ENCODE assay signal across 20 mouse cellular contexts in the genomic region with DNA sequence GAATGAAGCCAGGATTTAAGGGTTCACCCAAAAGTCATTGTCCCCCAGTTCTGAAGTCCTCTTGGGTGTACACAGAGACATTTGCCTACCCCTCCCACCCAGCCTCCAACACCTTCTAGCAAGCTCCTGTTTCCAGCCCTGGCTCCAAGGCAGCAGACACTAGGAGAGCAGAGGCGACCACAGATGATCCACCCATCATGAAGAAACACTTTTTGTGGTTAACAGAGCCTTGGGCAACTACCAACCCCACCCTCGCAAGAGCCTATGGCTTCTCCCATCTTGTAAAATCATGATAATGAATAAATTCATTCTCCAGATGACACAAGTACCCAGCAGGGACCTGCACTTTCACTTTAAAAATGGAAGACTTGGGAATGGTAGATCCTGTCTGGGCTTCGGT.
A peak's percentile ranks its signal among the peaks of the same experiment; 100 is the strongest.
DNase-seq lines count a peak whose midpoint lies in the region; ATAC-seq and TF ChIP-seq lines count a peak whose summit lies in the region.
"Had no signal": no experiment of that assay in that cellular context is flagged by ENCODE, and none has a peak within 500 bp of the region (broad histone marks: within the 10 kb centered on the region; RNA-seq: fewer than 3 reads in every experiment).

No protein-coding gene starts in this region.

- H3K9me3 ChIP-seq in liver, embryonic 15.5 days (replicated peaks): no peaks in the 10 kb centered on the region
- H3K9me3 ChIP-seq in midbrain, embryonic 15.5 days: no peaks in the 10 kb centered on the region
- no peaks in the 10 kb centered on the region for H3K9me3 ChIP-seq in midbrain, embryonic 14.5 days (ENCODE audit: control insufficient read depth, low read length)
- H3K9me3 ChIP-seq: embryonic facial prominence, embryonic 12.5 days; forebrain, embryonic 15.5 days; heart, embryonic 13.5 days; hindbrain, embryonic 12.5 days had no signal

- H3K27me3 ChIP-seq in liver, embryonic 15.5 days: peaks cover 25% of the 10 kb centered on the region
- H3K27me3 ChIP-seq in midbrain, embryonic 15.5 days (replicated peaks): no peaks in the 10 kb centered on the region
- H3K27me3 ChIP-seq in midbrain, embryonic 14.5 days (ENCODE audit: control insufficient read depth, insufficient read depth, low read length): no peaks in the 10 kb centered on the region
- H3K27me3 ChIP-seq in myocyte (ENCODE audit: control insufficient read depth, insufficient read depth, insufficient read length): no peaks in the 10 kb centered on the region
- H3K27me3 ChIP-seq: embryonic facial prominence, embryonic 12.5 days; forebrain, embryonic 15.5 days; heart, embryonic 13.5 days; hindbrain, embryonic 12.5 days had no signal

- no peak for DNase-seq in liver
- no peak for DNase-seq in midbrain, embryonic 14.5 days
- no peak for DNase-seq in cerebellum, postnatal 36 days
- no peak for DNase-seq in gastrocnemius, postnatal 10 days
- DNase-seq: adrenal gland, adult 8-10 months; adrenal gland, postnatal 36 days; cerebellum, adult 11 months; cerebellum, adult 8-10 months; cerebellum, postnatal 14 days; gastrocnemius, postnatal 14 days; heart, postnatal 36 days had no signal

- peak; percentile 27; the same call in 1 of the 2 replicates for ATAC-seq in liver, embryonic 15.5 days (ENCODE audit: insufficient read depth)
- ATAC-seq in midbrain, embryonic 15.5 days (replicated peaks): 0 out of 2 replicates have a peak, but pooled peaks have one; percentile 2
- no peak for ATAC-seq in midbrain, embryonic 14.5 days (ENCODE audit: low FRiP score, low TSS enrichment)
- ATAC-seq in granulocyte monocyte progenitor cell, adult 5-6 weeks (replicated peaks; ENCODE audit: poor library complexity, severe bottlenecking): peak; percentile 91
- ATAC-seq: hindbrain, postnatal 0 days had no signal

- no peaks in the 10 kb centered on the region for H3K79me2 ChIP-seq in myocyte (ENCODE audit: control insufficient read depth, insufficient read depth)

- H3ac ChIP-seq in myocyte (ENCODE audit: control insufficient read depth, insufficient read length): no peak overlapping the region

- H3K36me3 ChIP-seq in liver, embryonic 15.5 days (replicated peaks): no peaks in the 10 kb centered on the region
- H3K36me3 ChIP-seq in midbrain, embryonic 15.5 days (replicated peaks): no peaks in the 10 kb centered on the region
- no peaks in the 10 kb centered on the region for H3K36me3 ChIP-seq in midbrain, embryonic 14.5 days (ENCODE audit: control insufficient read depth, insufficient read depth, low read length)
- H3K36me3 ChIP-seq in myocyte (ENCODE audit: control insufficient read depth, insufficient read depth): no peaks in the 10 kb centered on the region
- H3K36me3 ChIP-seq: embryonic facial prominence, embryonic 12.5 days; forebrain, embryonic 15.5 days; heart, embryonic 13.5 days; hindbrain, embryonic 12.5 days had no signal

- no peak overlapping the region for H3K9ac ChIP-seq in liver, embryonic 15.5 days
- H3K9ac ChIP-seq in midbrain, embryonic 15.5 days: no peak overlapping the region
- H3K9ac ChIP-seq in midbrain, embryonic 14.5 days (replicated peaks; ENCODE audit: low read length): no peak overlapping the region
- H3K9ac ChIP-seq: embryonic facial prominence, embryonic 12.5 days; forebrain, embryonic 15.5 days; heart, embryonic 13.5 days; hindbrain, embryonic 12.5 days had no signal

- H3K4me3 ChIP-seq in liver, embryonic 15.5 days (replicated peaks): no peak overlapping the region
- no peak overlapping the region for H3K4me3 ChIP-seq in midbrain, embryonic 15.5 days
- H3K4me3 ChIP-seq in midbrain, embryonic 14.5 days (replicated peaks; ENCODE audit: low read depth, low read length): no peak overlapping the region
- no peak overlapping the region for H3K4me3 ChIP-seq in myocyte
- H3K4me3 ChIP-seq: embryonic facial prominence, embryonic 12.5 days; forebrain, embryonic 15.5 days; heart, embryonic 13.5 days; hindbrain, embryonic 12.5 days had no signal

- no peak for TF ChIP-seq POLR2A in myocyte (IDR thresholded peaks at IDR 0.05; ENCODE audit: insufficient read length, low read depth)

- 42% methylated on average over 3 of the region's 3 CpGs for WGBS in liver, embryonic 15.5 days (ENCODE audit: insufficient replicate concordance)
- 83% methylated on average over 3 of the region's 3 CpGs for WGBS in midbrain, embryonic 15.5 days
- 88% methylated on average over 3 of the region's 3 CpGs for WGBS in midbrain, embryonic 14.5 days

- H3K27ac ChIP-seq in liver, embryonic 15.5 days (replicated peaks): no peak overlapping the region
- no peak overlapping the region for H3K27ac ChIP-seq in midbrain, embryonic 15.5 days
- H3K27ac ChIP-seq in midbrain, embryonic 14.5 days (replicated peaks; ENCODE audit: low read depth, low read length): no peak overlapping the region
- H3K27ac ChIP-seq: forebrain, embryonic 15.5 days; heart, embryonic 13.5 days; hindbrain, postnatal 0 days had no signal

- H3K4me2 ChIP-seq in liver, embryonic 15.5 days: no peak overlapping the region
- H3K4me2 ChIP-seq in midbrain, embryonic 15.5 days: no peak overlapping the region
- no peak overlapping the region for H3K4me2 ChIP-seq in midbrain, embryonic 14.5 days (ENCODE audit: low read length)
- peak overlapping the region; percentile 3 for H3K4me2 ChIP-seq in myocyte (ENCODE audit: low read depth)
- H3K4me2 ChIP-seq: embryonic facial prominence, embryonic 12.5 days; forebrain, embryonic 15.5 days; heart, embryonic 13.5 days; hindbrain, embryonic 12.5 days had no signal

- peaks cover 17% of the 10 kb centered on the region for H3K4me1 ChIP-seq in liver, embryonic 15.5 days (replicated peaks)
- H3K4me1 ChIP-seq in midbrain, embryonic 15.5 days: peaks cover 13% of the 10 kb centered on the region
- H3K4me1 ChIP-seq in midbrain, embryonic 14.5 days (ENCODE audit: control insufficient read depth, insufficient read depth, low read length): peaks cover 15% of the 10 kb centered on the region

TF ChIP-seq in myocyte, 11 proteins besides CTCF, POLR2A, EP300 and RAD21:
- TF ChIP-seq TCF12 (IDR thresholded peaks at IDR 0.05; ENCODE audit: insufficient read depth, poor library complexity, severe bottlenecking) (no peak), E2F4 (IDR thresholded peaks at IDR 0.05; ENCODE audit: insufficient read depth) (no peak), MAX (IDR thresholded peaks at IDR 0.05; ENCODE audit: low read depth) (no peak), POLR2AphosphoS2 (IDR thresholded peaks at IDR 0.05; ENCODE audit: insufficient read length, low read depth) (no peak), REST (IDR thresholded peaks at IDR 0.05; ENCODE audit: insufficient read depth, insufficient read length) (no peak), MYOG (IDR thresholded peaks at IDR 0.05; ENCODE audit: control insufficient read depth in 1 of 3, insufficient read depth in 1 of 3, insufficient read length in 2 of 3, low read depth in 2 of 3) (no peak), SRF (IDR thresholded peaks at IDR 0.05; ENCODE audit: control insufficient read depth, insufficient read length, low read depth) (no peak), MYOD1 (IDR thresholded peaks at IDR 0.05; ENCODE audit: control insufficient read depth in 1 of 3, insufficient read length in 2 of 3, low read depth in 2 of 3) (no peak)
